Mouse (Mus musculus): ENCODE measurements around the gene Exoc4. TPM values are rescaled to one million over a fixed set of nuclear protein-coding genes. Genes with fewer than 3 reads are reported as not detected.
A peak's percentile ranks its signal among the peaks of the same experiment; 100 is the strongest.

Exoc4 gene
- polyA plus RNA-seq, 1 experiment from 2014 or later = 25.3 TPM

- H3K27ac ChIP-seq (replicated peaks; ENCODE audit: low read depth, low read length) = no peak overlapping the region
- no peak overlapping the region for H3K4me2 ChIP-seq (ENCODE audit: low read depth, low read length)
- DNase-seq (ENCODE audit: low spot score) = no peak
- H3K9ac ChIP-seq (ENCODE audit: low read depth, low read length) = no peak overlapping the region
- H3K4me1 ChIP-seq (ENCODE audit: control insufficient read depth, insufficient read depth, low read length) = no peaks in the 10 kb centered on the region
- no peaks in the 10 kb centered on the region for H3K9me3 ChIP-seq (ENCODE audit: control insufficient read depth, low read length)
- H3K36me3 ChIP-seq (ENCODE audit: control insufficient read depth, insufficient read depth, low read length) = no peaks in the 10 kb centered on the region
- WGBS = 63% methylated on average over 3 of the region's 3 CpGs
- H3K27me3 ChIP-seq (replicated peaks; ENCODE audit: control insufficient read depth, insufficient read depth, low read length) = no peaks in the 10 kb centered on the region
- no peak overlapping the region for H3K4me3 ChIP-seq (ENCODE audit: low read depth, low read length)
- ATAC-seq (ENCODE audit: low read depth) = no peak
These were observed 709.4 kb downstream of the Exoc4 start for GRCm38 (mm10) chr6:33958281-33958680.

- Histone ChIP-seq H3K27me3 (replicated peaks; ENCODE audit: control insufficient read depth, insufficient read depth, low read length) (no peaks in the 10 kb centered on the region), H3K4me3 (ENCODE audit: low read depth, low read length) (no peak overlapping the region), H3K4me2 (ENCODE audit: low read depth, low read length) (no peak overlapping the region), H3K4me1 (ENCODE audit: control insufficient read depth, insufficient read depth, low read length) (0 out of 2 replicates have a peak, but pooled peaks cover 3% of the 10 kb centered on the region), H3K36me3 (ENCODE audit: control insufficient read depth, insufficient read depth, low read length) (no peaks in the 10 kb centered on the region), H3K9ac (ENCODE audit: low read depth, low read length) (no peak overlapping the region), H3K9me3 (ENCODE audit: control insufficient read depth, low read length) (no peaks in the 10 kb centered on the region), H3K27ac (replicated peaks; ENCODE audit: low read depth, low read length) (no peak overlapping the region)
- DNase-seq (ENCODE audit: low spot score) = no peak
- ATAC-seq (ENCODE audit: low read depth) = no peak
- WGBS = 87% methylated on average over 2 of the region's 2 CpGs
These were observed 711.9 kb downstream of the Exoc4 start for GRCm38 (mm10) chr6:33960766-33961165.

GRCm38 (mm10) chr6:33963092-33963491 lies 714.2 kb downstream of the Exoc4 start:
- H3K9ac ChIP-seq (ENCODE audit: low read depth, low read length) = no peak overlapping the region
- H3K27ac ChIP-seq (replicated peaks; ENCODE audit: low read depth, low read length) = no peak overlapping the region
- H3K4me1 ChIP-seq (ENCODE audit: control insufficient read depth, insufficient read depth, low read length) = 0 out of 2 replicates have a peak, but pooled peaks cover 3% of the 10 kb centered on the region
- no peak overlapping the region for H3K4me3 ChIP-seq (ENCODE audit: low read depth, low read length)
- no peak overlapping the region for H3K4me2 ChIP-seq (ENCODE audit: low read depth, low read length)
- DNase-seq (ENCODE audit: low spot score) (no peak), ATAC-seq (ENCODE audit: low read depth) (no peak)
- 58% methylated on average over 2 of the region's 2 CpGs for WGBS
- H3K9me3 ChIP-seq (ENCODE audit: control insufficient read depth, low read length) = no peaks in the 10 kb centered on the region
- H3K27me3 ChIP-seq (replicated peaks; ENCODE audit: control insufficient read depth, insufficient read depth, low read length) = no peaks in the 10 kb centered on the region
- H3K36me3 ChIP-seq (ENCODE audit: control insufficient read depth, insufficient read depth, low read length) = no peaks in the 10 kb centered on the region

DNA sequence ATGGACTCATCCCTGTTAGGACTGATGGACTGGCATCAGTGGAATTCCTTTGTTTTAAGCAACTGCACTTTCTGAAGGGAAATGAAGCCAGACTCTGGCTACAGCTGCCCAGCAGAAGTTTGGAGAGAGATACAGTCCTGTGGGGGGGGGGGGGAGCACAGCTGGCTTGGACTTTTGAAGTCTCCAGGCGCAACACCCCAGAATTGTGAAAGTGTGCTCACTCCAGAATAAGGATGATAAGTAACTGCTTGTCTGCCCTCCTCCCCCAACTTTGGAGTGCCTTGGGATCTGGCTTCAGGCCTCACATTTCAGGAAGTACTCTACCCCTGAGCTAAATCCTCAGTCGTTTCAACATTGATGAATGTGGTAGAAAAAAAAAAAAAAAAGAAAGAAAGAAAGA lies 716.7 kb downstream of the Exoc4 start:
- Histone ChIP-seq H3K4me2 (ENCODE audit: low read depth, low read length) (no peak overlapping the region), H3K4me3 (ENCODE audit: low read depth, low read length) (no peak overlapping the region), H3K36me3 (ENCODE audit: control insufficient read depth, insufficient read depth, low read length) (no peaks in the 10 kb centered on the region), H3K9ac (ENCODE audit: low read depth, low read length) (no peak overlapping the region), H3K27me3 (replicated peaks; ENCODE audit: control insufficient read depth, insufficient read depth, low read length) (no peaks in the 10 kb centered on the region), H3K9me3 (ENCODE audit: control insufficient read depth, low read length) (no peaks in the 10 kb centered on the region), H3K27ac (replicated peaks; ENCODE audit: low read depth, low read length) (no peak overlapping the region), H3K4me1 (ENCODE audit: control insufficient read depth, insufficient read depth, low read length) (0 out of 2 replicates have a peak, but pooled peaks cover 3% of the 10 kb centered on the region)
- no peak for ATAC-seq (ENCODE audit: low read depth)
- 18% methylated on average over 2 of the region's 2 CpGs for WGBS
- DNase-seq (ENCODE audit: low spot score) = no peak

DNA sequence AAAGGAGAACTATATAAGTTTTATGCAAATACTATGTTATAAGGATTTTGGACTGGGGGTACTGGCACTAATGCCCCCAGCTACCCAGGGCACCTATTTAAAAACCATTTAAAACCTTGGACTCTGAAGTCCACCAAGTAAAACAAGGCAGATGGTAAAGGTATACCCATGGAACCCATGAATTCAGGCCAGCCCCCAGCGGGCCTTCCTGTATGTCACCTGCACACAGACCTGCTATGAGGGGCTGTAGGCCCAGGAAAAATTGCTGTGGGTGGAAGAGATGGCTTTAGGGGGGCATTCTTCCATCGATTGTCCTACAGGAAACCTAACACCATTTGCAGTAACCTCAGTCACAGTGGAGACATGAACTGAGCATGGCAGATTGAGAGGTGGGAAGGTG lies 719.9 kb downstream of the Exoc4 start:
- no peak overlapping the region for H3K4me3 ChIP-seq (ENCODE audit: low read depth, low read length)
- no peak overlapping the region for H3K4me2 ChIP-seq (ENCODE audit: low read depth, low read length)
- DNase-seq (ENCODE audit: low spot score) (no peak), ATAC-seq (ENCODE audit: low read depth) (no peak)
- no peaks in the 10 kb centered on the region for H3K27me3 ChIP-seq (replicated peaks; ENCODE audit: control insufficient read depth, insufficient read depth, low read length)
- H3K9ac ChIP-seq (ENCODE audit: low read depth, low read length) = no peak overlapping the region
- 65% methylated on average over 2 of the region's 2 CpGs for WGBS
- H3K9me3 ChIP-seq (ENCODE audit: control insufficient read depth, low read length) = no peaks in the 10 kb centered on the region
- no peaks in the 10 kb centered on the region for H3K36me3 ChIP-seq (ENCODE audit: control insufficient read depth, insufficient read depth, low read length)
- 0 out of 2 replicates have a peak, but pooled peaks cover 3% of the 10 kb centered on the region for H3K4me1 ChIP-seq (ENCODE audit: control insufficient read depth, insufficient read depth, low read length)
- no peak overlapping the region for H3K27ac ChIP-seq (replicated peaks; ENCODE audit: low read depth, low read length)

DNA sequence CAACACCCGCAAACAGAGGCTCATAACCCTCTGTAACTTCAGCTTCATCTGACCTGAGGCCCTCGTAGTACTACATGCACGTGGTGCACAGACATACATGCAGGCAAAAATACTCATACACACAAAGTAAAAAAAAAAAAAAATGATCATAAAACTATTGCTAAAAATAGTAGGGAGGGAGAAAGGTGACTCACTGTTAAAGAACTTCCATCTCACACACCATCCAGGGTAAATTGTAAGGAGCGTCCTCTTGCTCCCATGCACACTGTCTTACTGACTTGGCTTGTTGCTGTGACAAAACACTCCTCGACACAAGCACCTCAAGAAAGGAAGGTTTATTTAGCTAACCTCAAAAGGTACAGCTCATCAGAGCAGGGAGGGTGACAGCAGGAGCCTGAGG lies 723.9 kb downstream of the Exoc4 start:
- H3K27ac ChIP-seq (replicated peaks; ENCODE audit: low read depth, low read length) = no peak overlapping the region
- H3K4me2 ChIP-seq (ENCODE audit: low read depth, low read length) = no peak overlapping the region
- WGBS = 83% methylated on average over 5 of the region's 5 CpGs
- no peak overlapping the region for H3K9ac ChIP-seq (ENCODE audit: low read depth, low read length)
- no peak for DNase-seq (ENCODE audit: low spot score)
- no peaks in the 10 kb centered on the region for H3K27me3 ChIP-seq (replicated peaks; ENCODE audit: control insufficient read depth, insufficient read depth, low read length)
- no peaks in the 10 kb centered on the region for H3K4me1 ChIP-seq (ENCODE audit: control insufficient read depth, insufficient read depth, low read length)
- H3K36me3 ChIP-seq (ENCODE audit: control insufficient read depth, insufficient read depth, low read length) = no peaks in the 10 kb centered on the region
- H3K9me3 ChIP-seq (ENCODE audit: control insufficient read depth, low read length) = no peaks in the 10 kb centered on the region
- no peak overlapping the region for H3K4me3 ChIP-seq (ENCODE audit: low read depth, low read length)
- no peak for ATAC-seq (ENCODE audit: low read depth)

DNA sequence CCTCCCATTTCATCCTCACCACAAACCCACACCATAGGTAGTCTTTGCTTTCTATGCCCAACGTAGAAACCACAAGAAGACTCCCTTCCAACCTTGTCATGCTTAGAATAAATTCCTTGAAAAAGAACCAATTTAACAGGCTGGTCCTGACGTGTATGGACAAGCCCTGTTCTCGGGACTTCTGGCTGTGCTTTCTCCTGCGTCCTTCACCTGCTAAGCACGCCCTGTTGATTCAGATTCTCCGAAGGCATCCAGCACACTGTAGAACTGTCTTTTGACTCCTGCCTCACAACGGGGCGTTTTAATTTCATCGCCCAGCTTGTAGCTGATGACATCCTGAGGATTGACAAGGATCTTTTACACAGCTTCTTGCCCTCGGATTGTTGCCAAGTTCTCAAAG lies 727.7 kb downstream of the Exoc4 start:
- peak; percentile 66; the same call in 1 of the 2 replicates for ATAC-seq (ENCODE audit: low read depth)
- peak; percentile 53 for DNase-seq (ENCODE audit: low spot score)

DNA sequence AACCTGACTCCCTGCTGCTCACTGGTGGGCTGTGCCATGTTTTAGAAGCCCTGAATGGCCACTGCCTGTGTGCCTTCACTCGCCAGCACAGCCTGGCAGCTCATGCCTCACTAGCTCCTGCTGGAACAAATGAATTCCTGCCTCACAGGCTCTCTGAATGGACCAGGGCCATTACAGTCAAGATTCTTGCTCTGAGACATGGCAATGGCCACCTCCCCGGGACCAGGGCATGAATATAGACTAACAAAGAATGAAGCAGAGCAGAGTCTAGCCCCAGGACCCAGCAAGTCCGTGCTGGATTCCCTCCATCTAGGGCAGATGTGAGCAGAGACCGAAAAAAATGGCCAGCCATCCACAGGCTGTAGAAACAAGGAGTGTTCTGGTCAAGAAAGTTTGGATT lies 728.6 kb downstream of the Exoc4 start:
- Histone ChIP-seq H3K36me3 (ENCODE audit: control insufficient read depth, insufficient read depth, low read length) (no peaks in the 10 kb centered on the region), H3K9me3 (ENCODE audit: control insufficient read depth, low read length) (no peaks in the 10 kb centered on the region), H3K9ac (ENCODE audit: low read depth, low read length) (no peak overlapping the region), H3K27me3 (replicated peaks; ENCODE audit: control insufficient read depth, insufficient read depth, low read length) (no peaks in the 10 kb centered on the region), H3K4me2 (ENCODE audit: low read depth, low read length) (no peak overlapping the region), H3K27ac (replicated peaks; ENCODE audit: low read depth, low read length) (no peak overlapping the region), H3K4me1 (ENCODE audit: control insufficient read depth, insufficient read depth, low read length) (no peaks in the 10 kb centered on the region; the same call in 1 of the 2 replicates), H3K4me3 (ENCODE audit: low read depth, low read length) (no peak overlapping the region)
- ATAC-seq (ENCODE audit: low read depth) (0 out of 2 replicates have a peak, but pooled peaks have one; percentile 9), DNase-seq (ENCODE audit: low spot score) (no peak)
- whole genome bisulfite sequencing = 37% methylated on average over 4 of the region's 4 CpGs

More for the DNA sequence above, 727.7 kb downstream of the Exoc4 start:
- no peaks in the 10 kb centered on the region for H3K36me3 ChIP-seq (ENCODE audit: control insufficient read depth, insufficient read depth, low read length)
- H3K4me2 ChIP-seq (ENCODE audit: low read depth, low read length) = no peak overlapping the region
- H3K9me3 ChIP-seq (ENCODE audit: control insufficient read depth, low read length) = no peaks in the 10 kb centered on the region
- no peak overlapping the region for H3K9ac ChIP-seq (ENCODE audit: low read depth, low read length)
- H3K4me3 ChIP-seq (ENCODE audit: low read depth, low read length) = no peak overlapping the region
- no peaks in the 10 kb centered on the region for H3K27me3 ChIP-seq (replicated peaks; ENCODE audit: control insufficient read depth, insufficient read depth, low read length)
- no peak overlapping the region for H3K27ac ChIP-seq (replicated peaks; ENCODE audit: low read depth, low read length)
- 53% methylated on average over 10 of the region's 10 CpGs for WGBS
- H3K4me1 ChIP-seq (ENCODE audit: control insufficient read depth, insufficient read depth, low read length) = no peaks in the 10 kb centered on the region; the same call in 1 of the 2 replicates

GRCm38 (mm10) chr6:33977880-33978279 lies 729.0 kb downstream of the Exoc4 start:
- H3K4me3 ChIP-seq (ENCODE audit: low read depth, low read length) = no peak overlapping the region
- no peak overlapping the region for H3K27ac ChIP-seq (replicated peaks; ENCODE audit: low read depth, low read length)
- WGBS = 36% methylated on average over 9 of the region's 9 CpGs
- no peak overlapping the region for H3K4me2 ChIP-seq (ENCODE audit: low read depth, low read length)
- H3K27me3 ChIP-seq (replicated peaks; ENCODE audit: control insufficient read depth, insufficient read depth, low read length) = no peaks in the 10 kb centered on the region
- no peaks in the 10 kb centered on the region for H3K9me3 ChIP-seq (ENCODE audit: control insufficient read depth, low read length)
- no peak overlapping the region for H3K9ac ChIP-seq (ENCODE audit: low read depth, low read length)
- no peaks in the 10 kb centered on the region for H3K36me3 ChIP-seq (ENCODE audit: control insufficient read depth, insufficient read depth, low read length)
- ATAC-seq (ENCODE audit: low read depth) = peak; percentile 55
- no peaks in the 10 kb centered on the region; the same call in 1 of the 2 replicates for H3K4me1 ChIP-seq (ENCODE audit: control insufficient read depth, insufficient read depth, low read length)
- no peak for DNase-seq (ENCODE audit: low spot score)
